Mouse (Mus musculus) MEL (cell line): ENCODE results near the gene Ralgapb.

Experiments used
- CTCF ChIP-seq, 3 experiments: IDR thresholded peaks in 2 of 3; conservative IDR thresholded peaks in 1 of 3; 2 replicates each; pipeline ENCODE4 v1.5.1; 2011 to 2012; ENCODE audit warnings: low read length in 3 of 3, low read depth in 2 of 3, mild to moderate bottlenecking in 2 of 3, improper control_type of control experiment in 1 of 3, inconsistent platforms in 1 of 3, mixed read lengths in 1 of 3, moderate library complexity in 1 of 3; ENCODE audit not compliant: control insufficient read depth in 1 of 3, insufficient read depth in 1 of 3, poor library complexity in 1 of 3, severe bottlenecking in 1 of 3
- GABPA ChIP-seq: IDR thresholded peaks from 2 replicates; pipeline ENCODE4 v1.6.1; 2012; ENCODE audit warnings: low read depth, mild to moderate bottlenecking, inconsistent platforms, low read length, improper control_type of control experiment, moderate library complexity
- GATA1 ChIP-seq: IDR thresholded peaks from 2 replicates; pipeline ENCODE4 v1.6.1; 2011; ENCODE audit warnings: low read depth, low read length, improper control_type of control experiment
- MXI1 ChIP-seq: IDR thresholded peaks from 2 replicates; pipeline ENCODE4 v1.6.1; 2011; ENCODE audit warnings: mild to moderate bottlenecking, low read depth, low read length, improper control_type of control experiment
- POLR2A ChIP-seq, 2 experiments: IDR thresholded peaks; 2 replicates each; pipeline ENCODE4 v1.6.1; 2011 to 2012; ENCODE audit warnings: low read length in 2 of 2, mild to moderate bottlenecking in 2 of 2, control low read depth in 1 of 2, improper control_type of control experiment in 1 of 2, low read depth in 1 of 2, moderate library complexity in 1 of 2; ENCODE audit not compliant: control insufficient read depth in 1 of 2, insufficient read depth in 1 of 2, poor library complexity in 1 of 2
- POLR2AphosphoS2 ChIP-seq: IDR thresholded peaks from 2 replicates; pipeline ENCODE4 v1.6.1; 2011; ENCODE audit warnings: low read length, improper control_type of control experiment
- SIN3A ChIP-seq: IDR thresholded peaks from 2 replicates; pipeline ENCODE4 v1.6.1; 2012; ENCODE audit warnings: low read length, improper control_type of control experiment, inconsistent platforms
- TBP ChIP-seq: IDR thresholded peaks from 2 replicates; pipeline ENCODE4 v1.8.0; 2011; ENCODE audit warnings: low read depth, low read length, improper control_type of control experiment
- TCF12 ChIP-seq: IDR thresholded peaks from 2 replicates; pipeline ENCODE4 v1.6.1; 2014; ENCODE audit warnings: low read depth, mild to moderate bottlenecking, inconsistent platforms, low read length, improper control_type of control experiment, moderate library complexity

- TF ChIP-seq POLR2AphosphoS2, result no peak
- no peak for TF ChIP-seq POLR2A (IDR thresholded peaks at IDR 0.05; ENCODE audit: control insufficient read depth in 1 of 2, insufficient read depth in 1 of 2, low read depth in 1 of 2, low read length in 2 of 2, poor library complexity in 1 of 2)
- no peak for TF ChIP-seq CTCF (IDR thresholded peaks at IDR 0.05 in 2 of 3, conservative IDR thresholded peaks at IDR 0.05 in 1 of 3; ENCODE audit: control insufficient read depth in 1 of 3, insufficient read depth in 1 of 3, low read depth in 2 of 3, low read length in 3 of 3, poor library complexity in 1 of 3, severe bottlenecking in 1 of 3)
- TF ChIP-seq GATA1, result no peak
- TF ChIP-seq TCF12, result no peak
- TF ChIP-seq MXI1, result no peak
- TF ChIP-seq GABPA, result no peak
- no peak for TF ChIP-seq SIN3A
- TF ChIP-seq TBP, result no peak
Measured at GRCm38 (mm10) chr2:158518583-158518982, 108.9 kb downstream of the Ralgapb start.
